Mouse (Mus musculus) MEL (cell line): ENCODE data around the gene Atg7.

Source experiments
- CHD1 ChIP-seq: IDR thresholded peaks from 2 replicates; pipeline ENCODE4 v1.6.1; 2012; ENCODE audit warnings: low read depth, mild to moderate bottlenecking, inconsistent platforms, low read length, improper control_type of control experiment
- CTCF ChIP-seq, 3 experiments: IDR thresholded peaks in 2 of 3; conservative IDR thresholded peaks in 1 of 3; 2 replicates each; pipeline ENCODE4 v1.5.1; 2011 to 2012; ENCODE audit warnings: low read length in 3 of 3, low read depth in 2 of 3, mild to moderate bottlenecking in 2 of 3, improper control_type of control experiment in 1 of 3, inconsistent platforms in 1 of 3, mixed read lengths in 1 of 3, moderate library complexity in 1 of 3; ENCODE audit not compliant: control insufficient read depth in 1 of 3, insufficient read depth in 1 of 3, poor library complexity in 1 of 3, severe bottlenecking in 1 of 3
- GABPA ChIP-seq: IDR thresholded peaks from 2 replicates; pipeline ENCODE4 v1.6.1; 2012; ENCODE audit warnings: low read depth, mild to moderate bottlenecking, inconsistent platforms, low read length, improper control_type of control experiment, moderate library complexity
- MAX ChIP-seq: IDR thresholded peaks from 2 replicates; pipeline ENCODE4 v1.6.1; 2011; ENCODE audit warnings: low read length, improper control_type of control experiment
- NELFE ChIP-seq: IDR thresholded peaks from 2 replicates; pipeline ENCODE4 v1.6.1; 2011; ENCODE audit warnings: low read depth, low read length, improper control_type of control experiment
- RAD21 ChIP-seq: IDR thresholded peaks from 2 replicates; pipeline ENCODE4 v1.6.1; 2011; ENCODE audit warnings: mild to moderate bottlenecking, low read depth, low read length, improper control_type of control experiment
- SIN3A ChIP-seq: IDR thresholded peaks from 2 replicates; pipeline ENCODE4 v1.6.1; 2012; ENCODE audit warnings: low read length, improper control_type of control experiment, inconsistent platforms
- TAL1 ChIP-seq: IDR thresholded peaks from 2 replicates; pipeline ENCODE4 v1.6.1; 2012; ENCODE audit warnings: mild to moderate bottlenecking, inconsistent platforms, low read length, moderate library complexity, mixed read lengths
- TCF12 ChIP-seq: IDR thresholded peaks from 2 replicates; pipeline ENCODE4 v1.6.1; 2014; ENCODE audit warnings: low read depth, mild to moderate bottlenecking, inconsistent platforms, low read length, improper control_type of control experiment, moderate library complexity
- USF2 ChIP-seq, 2 experiments: IDR thresholded peaks; 2 replicates each; pipeline ENCODE4 v1.6.1; 2011 to 2012; ENCODE audit warnings: improper control_type of control experiment in 2 of 2, low read length in 2 of 2, borderline replicate concordance in 1 of 2, inconsistent platforms in 1 of 2, low read depth in 1 of 2, mild to moderate bottlenecking in 1 of 2; ENCODE audit not compliant: insufficient read depth in 1 of 2

DNA sequence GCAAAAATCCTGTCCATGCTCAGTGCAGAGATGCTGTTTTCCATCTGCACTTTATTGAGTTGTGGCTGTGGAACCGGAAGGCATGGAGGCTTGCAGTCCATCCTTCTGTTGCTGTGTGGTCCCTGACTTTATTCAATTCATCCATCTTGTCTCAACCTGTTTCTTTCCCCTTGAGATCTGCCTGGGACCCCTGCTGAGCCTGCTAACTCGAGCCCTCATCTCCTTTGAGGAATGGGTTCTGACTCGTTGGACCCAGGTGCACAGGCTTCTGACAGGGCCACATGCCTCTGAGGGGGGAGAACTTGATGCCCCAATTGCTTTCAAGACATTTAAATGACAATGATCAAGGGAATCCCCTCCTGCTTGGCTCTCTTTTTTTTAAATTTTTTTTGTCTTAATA, 143.6 kb downstream of the Atg7 start:
- TF ChIP-seq SIN3A (no peak), CTCF (IDR thresholded peaks at IDR 0.05 in 2 of 3, conservative IDR thresholded peaks at IDR 0.05 in 1 of 3; ENCODE audit: control insufficient read depth in 1 of 3, insufficient read depth in 1 of 3, low read depth in 2 of 3, low read length in 3 of 3, poor library complexity in 1 of 3, severe bottlenecking in 1 of 3) (no peak), GABPA (no peak), CHD1 (no peak), TAL1 (no peak), NELFE (no peak), RAD21 (no peak), USF2 (IDR thresholded peaks at IDR 0.05; ENCODE audit: borderline replicate concordance in 1 of 2, insufficient read depth in 1 of 2, low read depth in 1 of 2, low read length in 2 of 2) (no peak), MAX (no peak), TCF12 (no peak)
